Mouse (Mus musculus): ENCODE measurements around the gene Me3.
A peak's percentile ranks its signal among the peaks of the same experiment; 100 is the strongest.

The Me3 gene

GRCm38 (mm10) chr7:89836676-89837075 lies 204.5 kb downstream of the Me3 start:
- no peak for DNase-seq

- no peak for DNase-seq
Measured at GRCm38 (mm10) chr7:89837841-89838240, 205.6 kb downstream of the Me3 start.

GRCm38 (mm10) chr7:89839721-89840120 lies 207.5 kb downstream of the Me3 start:
- no peak for DNase-seq

GRCm38 (mm10) chr7:89841670-89842403 lies 209.6 kb downstream of the Me3 start:
- DNase-seq: peak; percentile 81 to 91

- no peak for DNase-seq
Measured at GRCm38 (mm10) chr7:89842404-89842715, 210.2 kb downstream of the Me3 start.

GRCm38 (mm10) chr7:89843121-89843520 lies 210.9 kb downstream of the Me3 start:
- DNase-seq: no peak

GRCm38 (mm10) chr7:89843533-89843932 lies 211.3 kb downstream of the Me3 start:
- DNase-seq: peak; percentile 27 to 29

- DNase-seq: no peak
Measured at GRCm38 (mm10) chr7:89845669-89846068, 213.5 kb downstream of the Me3 start.

- DNase-seq: no peak
Measured at GRCm38 (mm10) chr7:89850510-89850909, 218.3 kb downstream of the Me3 start.

- DNase-seq: no peak
Measured at GRCm38 (mm10) chr7:89852158-89853095, 220.2 kb downstream of the Me3 start.

GRCm38 (mm10) chr7:89853131-89853530 lies 220.9 kb downstream of the Me3 start:
- DNase-seq: peak in 1 of 2 experiments; percentile 16

GRCm38 (mm10) chr7:89855196-89855595 lies 223.0 kb downstream of the Me3 start:
- no peak for DNase-seq

- no peak for DNase-seq
Measured at GRCm38 (mm10) chr7:89856440-89857217, 224.4 kb downstream of the Me3 start.

- DNase-seq: no peak
Measured at GRCm38 (mm10) chr7:89864769-89865168, 232.6 kb downstream of the Me3 start.

- no peak for DNase-seq
Measured at GRCm38 (mm10) chr7:89867221-89867620, 235.0 kb downstream of the Me3 start.

GRCm38 (mm10) chr7:89879686-89880085 lies 247.5 kb downstream of the Me3 start:
- no peak for DNase-seq

- DNase-seq: no peak
Measured at GRCm38 (mm10) chr7:89884551-89884950, 252.4 kb downstream of the Me3 start.

- DNase-seq: no peak
Measured at GRCm38 (mm10) chr7:89891412-89891811, 259.2 kb downstream of the Me3 start.

- peak; percentile 9 to 15 for DNase-seq
Measured at GRCm38 (mm10) chr7:89891856-89892255, 259.7 kb downstream of the Me3 start.

GRCm38 (mm10) chr7:89903007-89903406 lies 270.8 kb downstream of the Me3 start:
- DNase-seq: no peak

GRCm38 (mm10) chr7:89903442-89904343 lies 271.5 kb downstream of the Me3 start, which contains the start of gene Ccdc81:
TSS of gene Ccdc81 (minus strand) at chr7:89903629.
- DNase-seq: no peak
